ENCODE assay signal across 17 mouse cellular contexts in the genomic region with DNA sequence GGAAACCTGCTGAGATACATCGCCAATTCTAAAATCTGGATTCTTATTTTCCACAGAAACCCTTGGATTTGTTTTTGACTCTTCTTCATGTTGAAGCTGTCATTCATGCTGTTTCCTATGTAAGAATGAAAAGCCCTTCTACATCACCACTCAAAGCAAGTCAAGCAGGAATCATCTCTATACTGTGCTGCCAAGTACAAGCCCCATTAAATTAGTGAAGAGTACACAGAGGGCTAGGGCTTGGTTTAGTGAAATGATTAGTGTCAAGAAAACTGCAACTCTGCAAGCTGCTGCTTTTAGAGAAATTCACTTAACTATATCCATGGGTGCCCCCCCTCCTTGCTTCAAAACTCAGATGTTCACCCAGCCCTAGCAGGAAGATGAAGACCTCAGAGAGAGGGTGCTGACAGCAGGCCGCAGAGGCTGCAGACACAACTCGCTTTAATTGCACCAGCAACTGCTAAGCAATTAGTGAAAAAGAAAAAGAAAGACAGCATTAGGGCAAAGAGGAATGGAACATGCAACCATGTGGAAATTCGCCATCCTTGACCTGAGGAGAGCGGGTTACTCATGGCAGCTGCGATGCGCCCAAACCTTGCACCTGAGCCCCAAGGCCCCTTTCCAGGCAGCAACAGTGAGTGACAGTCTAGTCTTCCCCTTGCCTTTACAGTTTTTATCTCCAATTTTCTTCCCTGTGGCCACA.
DNase-seq lines count a peak whose midpoint lies in the region; ATAC-seq and TF ChIP-seq lines count a peak whose summit lies in the region.
"Had no signal": no experiment of that assay in that cellular context is flagged by ENCODE, and none has a peak within 500 bp of the region (broad histone marks: within the 10 kb centered on the region; RNA-seq: fewer than 3 reads in every experiment).

No protein-coding gene starts in this region.

- no peaks in the 10 kb centered on the region; the same call in 1 of the 2 replicates for H3K36me3 ChIP-seq in midbrain, embryonic 12.5 days
- H3K36me3 ChIP-seq in midbrain, embryonic 10.5 days, result peaks cover 28% of the 10 kb centered on the region
- no peaks in the 10 kb centered on the region for H3K36me3 ChIP-seq in forebrain, postnatal 0 days (ENCODE audit: insufficient read depth)
- H3K36me3 ChIP-seq in liver, postnatal 0 days (replicated peaks; ENCODE audit: insufficient read depth, low read length), result no peaks in the 10 kb centered on the region
- H3K36me3 ChIP-seq: limb, embryonic 15.5 days had no signal

- no peak for ATAC-seq in midbrain, embryonic 12.5 days (ENCODE audit: low FRiP score, low read depth)
- peak; percentile 74 for ATAC-seq in forebrain, postnatal 0 days
- no peak for ATAC-seq in liver, postnatal 0 days

- H3K9me3 ChIP-seq in midbrain, embryonic 12.5 days, result no peaks in the 10 kb centered on the region
- H3K9me3 ChIP-seq in midbrain, embryonic 10.5 days (replicated peaks), result no peaks in the 10 kb centered on the region
- H3K9me3 ChIP-seq in forebrain, postnatal 0 days (ENCODE audit: low read length), result no peaks in the 10 kb centered on the region
- H3K9me3 ChIP-seq in liver, postnatal 0 days (ENCODE audit: low read length), result no peaks in the 10 kb centered on the region
- H3K9me3 ChIP-seq: limb, embryonic 15.5 days had no signal

- no peak overlapping the region for H3K9ac ChIP-seq in midbrain, embryonic 12.5 days (replicated peaks)
- H3K9ac ChIP-seq in forebrain, postnatal 0 days, result no peak overlapping the region
- no peak overlapping the region for H3K9ac ChIP-seq in liver, postnatal 0 days (replicated peaks)
- H3K9ac ChIP-seq: limb, embryonic 15.5 days had no signal

- TF ChIP-seq EP300 in liver, postnatal 0 days (IDR thresholded peaks at IDR 0.05; ENCODE audit: low read depth), result no peak

- H3K27me3 ChIP-seq in midbrain, embryonic 12.5 days, result no peaks in the 10 kb centered on the region
- H3K27me3 ChIP-seq in midbrain, embryonic 10.5 days (ENCODE audit: low read depth, poor library complexity, severe bottlenecking), result no peaks in the 10 kb centered on the region
- no peaks in the 10 kb centered on the region for H3K27me3 ChIP-seq in forebrain, postnatal 0 days (ENCODE audit: insufficient read depth, low read length)
- no peaks in the 10 kb centered on the region for H3K27me3 ChIP-seq in liver, postnatal 0 days (ENCODE audit: insufficient read depth, low read length)
- H3K27me3 ChIP-seq: limb, embryonic 15.5 days had no signal

- TF ChIP-seq CTCF in forebrain, postnatal 0 days (IDR thresholded peaks at IDR 0.05; ENCODE audit: low read depth), result no peak
- TF ChIP-seq CTCF in liver, postnatal 0 days (IDR thresholded peaks at IDR 0.05; ENCODE audit: low read depth), result no peak

- peaks cover 8% of the 10 kb centered on the region; the same call in 1 of the 2 replicates for H3K4me1 ChIP-seq in midbrain, embryonic 12.5 days
- H3K4me1 ChIP-seq in midbrain, embryonic 10.5 days, result no peaks in the 10 kb centered on the region
- peaks cover 6% of the 10 kb centered on the region for H3K4me1 ChIP-seq in forebrain, postnatal 0 days (ENCODE audit: insufficient read depth)
- peaks cover 2% of the 10 kb centered on the region; the same call in 1 of the 2 replicates for H3K4me1 ChIP-seq in liver, postnatal 0 days (ENCODE audit: insufficient read depth)

- WGBS in midbrain, embryonic 12.5 days, result 87% methylated on average over 7 of the region's 7 CpGs
- 93% methylated on average over 7 of the region's 7 CpGs for WGBS in midbrain, embryonic 10.5 days
- 47% methylated on average over 7 of the region's 7 CpGs for WGBS in forebrain, postnatal 0 days
- 94% methylated on average over 7 of the region's 7 CpGs for WGBS in liver, postnatal 0 days (ENCODE audit: insufficient replicate concordance)

- 0 out of 2 replicates have a peak overlapping the region, but pooled peaks have one; percentile 39 for H3K27ac ChIP-seq in midbrain, embryonic 12.5 days (replicated peaks)
- H3K27ac ChIP-seq in midbrain, embryonic 10.5 days (replicated peaks), result no peak overlapping the region
- H3K27ac ChIP-seq in forebrain, postnatal 0 days (ENCODE audit: low read depth, low read length), result no peak overlapping the region; the same call in 1 of the 2 replicates
- H3K27ac ChIP-seq in liver, postnatal 0 days (ENCODE audit: low read depth), result no peak overlapping the region
- H3K27ac ChIP-seq: heart, adult 2 months; limb, embryonic 15.5 days had no signal

- H3K4me2 ChIP-seq in midbrain, embryonic 12.5 days (replicated peaks), result no peak overlapping the region
- no peak overlapping the region for H3K4me2 ChIP-seq in forebrain, postnatal 0 days (ENCODE audit: low read depth)
- no peak overlapping the region for H3K4me2 ChIP-seq in liver, postnatal 0 days (ENCODE audit: low read depth, low read length)
- H3K4me2 ChIP-seq: limb, embryonic 15.5 days had no signal

- DNase-seq in heart, adult 11 months, result peak; percentile 40
- DNase-seq in heart, adult 9 months (ENCODE audit: low spot score in 2 of 2), result no peak
- DNase-seq in midbrain, embryonic 10.5 days (ENCODE audit: low spot score), result no peak
- DNase-seq in forebrain, postnatal 0 days, result no peak
- DNase-seq in retina, embryonic 14.5 days (ENCODE audit: low spot score), result peak; percentile 59
- DNase-seq in liver, postnatal 0 days, result no peak
- DNase-seq in adipocyte (ENCODE audit: low spot score), result no peak
- DNase-seq: adrenal gland, postnatal 25 days; cerebellum, adult 9-10 months; heart, adult 2 months; heart, postnatal 10 days; kidney, adult 9 months; kidney, postnatal 36 days; lung, adult 18-20 months; lung, postnatal 36 days had no signal

- H3K4me3 ChIP-seq in midbrain, embryonic 12.5 days, result no peak overlapping the region
- no peak overlapping the region for H3K4me3 ChIP-seq in midbrain, embryonic 10.5 days
- H3K4me3 ChIP-seq in forebrain, postnatal 0 days (ENCODE audit: low read depth, low read length), result no peak overlapping the region
- no peak overlapping the region for H3K4me3 ChIP-seq in liver, postnatal 0 days (ENCODE audit: low read depth, low read length)
- H3K4me3 ChIP-seq: heart, adult 2 months; limb, embryonic 15.5 days had no signal

Comparison
In these comparisons a context has a peak if more than half of its experiments do, and no peak if none do; other contexts are left out.
1. DNase-seq: peak in heart, adult 11 months (single experiment) and retina, embryonic 14.5 days (single experiment); none in heart, adult 9 months (0 of 2), midbrain, embryonic 10.5 days (single experiment), forebrain, postnatal 0 days (single experiment), liver, postnatal 0 days (single experiment) and adipocyte (single experiment).